Mouse (Mus musculus): ENCODE results near the gene Nmrk2.

DNA sequence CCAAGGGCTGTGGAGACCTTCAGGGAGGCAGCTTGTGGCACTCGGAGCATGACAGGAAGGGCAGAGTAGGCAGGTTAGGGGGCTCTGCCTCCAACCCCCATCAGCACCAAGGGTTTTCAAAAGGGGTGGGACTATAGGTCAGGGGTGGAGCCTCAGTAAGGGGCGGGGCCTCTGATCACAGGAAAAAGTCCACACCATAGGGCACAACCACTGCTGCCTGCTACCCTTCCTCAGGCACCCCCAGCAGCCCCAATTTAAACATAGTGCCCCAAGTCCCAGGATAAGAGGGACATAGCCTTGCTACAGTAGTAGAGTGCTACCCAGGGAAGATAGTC is 39.6 kb downstream of the Nmrk2 start:
- TF ChIP-seq CTCF (conservative IDR thresholded peaks at IDR 0.05; ENCODE audit: insufficient read depth, insufficient read length, low read depth, low read length) (no peak), POLR2A (IDR thresholded peaks at IDR 0.05; ENCODE audit: low read depth, low read length) (no peak)
